Mouse (Mus musculus) embryonic facial prominence, embryonic 12.5 days (tissue): ENCODE measurements around the gene Map2k7. TPM values are rescaled to one million over a fixed set of nuclear protein-coding genes. Genes with fewer than 3 reads are reported as not detected.
"Not testable (repeated sequence)": the region's sequence is repeated elsewhere in the genome, so short reads cannot be mapped to it uniquely, and the experiment has no call there.

Experiments
- ATAC-seq: fragments of 200-750 bp; cut with Nextera tagmentation; 2 replicates; pipeline ENCODE4 v1.8.0; 2017; ENCODE audit not compliant: insufficient number of reproducible peaks, insufficient read depth, low FRiP score, low TSS enrichment
- H3K27ac ChIP-seq: fragments of 300-500 bp; sonication (generic); 2 replicates; pipeline ENCODE4 v1.5.1; 2016; ENCODE audit warnings: mild to moderate bottlenecking
- H3K27me3 ChIP-seq: fragments of 300-500 bp; sonication (generic); 2 replicates; pipeline ENCODE4 v1.6.1; 2016; ENCODE audit warnings: mild to moderate bottlenecking, moderate library complexity
- H3K36me3 ChIP-seq: fragments of 300-500 bp; sonication (generic); 2 replicates; pipeline ENCODE4 v1.6.1; 2016; ENCODE audit warnings: mild to moderate bottlenecking
- H3K4me1 ChIP-seq: fragments of 300-500 bp; sonication (generic); 2 replicates; pipeline ENCODE4 v1.6.1; 2016
- H3K4me2 ChIP-seq: fragments of 300-500 bp; sonication (generic); replicated peaks from 2 replicates; pipeline ENCODE4 v1.6.1; 2016; ENCODE audit warnings: mild to moderate bottlenecking, moderate library complexity
- H3K4me3 ChIP-seq: fragments of 300-500 bp; sonication (generic); 2 replicates; pipeline ENCODE4 v1.5.1; 2016; ENCODE audit warnings: mild to moderate bottlenecking
- H3K9ac ChIP-seq: fragments of 300-500 bp; sonication (generic); 2 replicates; pipeline ENCODE4 v1.6.1; 2016; ENCODE audit warnings: mild to moderate bottlenecking, moderate library complexity
- H3K9me3 ChIP-seq: fragments of 300-500 bp; sonication (generic); 2 replicates; pipeline ENCODE4 v1.6.1; 2016; ENCODE audit warnings: mild to moderate bottlenecking, moderate library complexity
- WGBS: fragments of 180-500 bp; shearing (Covaris S2); methylation state at CpG from one replicate; pipeline ENCODE4 v1.1.7; 2016; 5-methylcytosine and 5-hydroxymethylcytosine counted together
- polyA plus RNA-seq: library from polyadenylated mRNA; unstranded; fragments of >200 nt; fragmentation: Nextera tagmentation; extraction: Ambion mirVana; gene quantifications from 2 replicates; pipeline ENCODE4 v1.2.1, GENCODE M21; 2016

Map2k7 gene
- polyA plus RNA-seq, 1 experiment from 2014 or later, result 40.1 TPM

DNA sequence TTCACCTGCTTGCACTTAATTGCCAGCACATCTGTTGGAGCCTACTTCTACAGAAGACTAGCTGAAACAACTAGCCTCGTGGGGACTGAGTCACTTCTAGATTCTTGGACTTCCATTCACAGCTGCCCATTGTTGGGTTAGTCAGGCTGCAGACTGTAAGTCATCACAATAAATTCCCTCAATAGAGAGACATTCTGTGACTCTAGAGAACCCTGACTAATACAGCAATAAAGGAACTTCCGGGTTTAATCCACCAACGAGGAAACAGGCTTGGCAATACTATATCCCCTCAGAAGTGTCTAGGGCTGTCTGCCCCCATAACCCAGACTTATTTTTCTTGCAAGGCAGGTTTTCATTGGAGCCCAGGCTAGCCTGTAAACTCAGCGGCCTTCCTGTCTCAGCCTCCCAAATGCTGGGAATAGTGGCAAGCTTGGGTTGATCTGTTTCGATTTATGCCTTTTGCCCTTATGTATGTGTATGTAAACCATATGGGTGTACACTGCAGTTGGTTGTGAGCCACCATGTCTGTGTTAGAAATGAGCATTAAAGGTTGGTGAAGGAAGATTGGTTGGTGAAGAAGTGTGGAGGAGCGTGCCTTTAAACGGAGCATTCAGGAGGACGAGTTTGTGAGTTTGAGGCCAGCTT lies 13.7 kb downstream of the Map2k7 start:
- H3K27ac ChIP-seq, result 0 out of 2 replicates have a peak overlapping the region, but pooled peaks have one; percentile 94
- WGBS, result 46% methylated on average over 8 of the region's 8 CpGs
- H3K27me3 ChIP-seq, result no peaks in the 10 kb centered on the region
- no peaks in the 10 kb centered on the region for H3K9me3 ChIP-seq
- no peak for ATAC-seq
- peak overlapping the region; percentile 85; the same call in 1 of the 2 replicates for H3K9ac ChIP-seq
- peaks cover 55% of the 10 kb centered on the region for H3K36me3 ChIP-seq
- H3K4me2 ChIP-seq, result peak overlapping the region; percentile 77
- peaks cover 34% of the 10 kb centered on the region for H3K4me1 ChIP-seq
- H3K4me3 ChIP-seq, result peak overlapping the region; percentile 82

DNA sequence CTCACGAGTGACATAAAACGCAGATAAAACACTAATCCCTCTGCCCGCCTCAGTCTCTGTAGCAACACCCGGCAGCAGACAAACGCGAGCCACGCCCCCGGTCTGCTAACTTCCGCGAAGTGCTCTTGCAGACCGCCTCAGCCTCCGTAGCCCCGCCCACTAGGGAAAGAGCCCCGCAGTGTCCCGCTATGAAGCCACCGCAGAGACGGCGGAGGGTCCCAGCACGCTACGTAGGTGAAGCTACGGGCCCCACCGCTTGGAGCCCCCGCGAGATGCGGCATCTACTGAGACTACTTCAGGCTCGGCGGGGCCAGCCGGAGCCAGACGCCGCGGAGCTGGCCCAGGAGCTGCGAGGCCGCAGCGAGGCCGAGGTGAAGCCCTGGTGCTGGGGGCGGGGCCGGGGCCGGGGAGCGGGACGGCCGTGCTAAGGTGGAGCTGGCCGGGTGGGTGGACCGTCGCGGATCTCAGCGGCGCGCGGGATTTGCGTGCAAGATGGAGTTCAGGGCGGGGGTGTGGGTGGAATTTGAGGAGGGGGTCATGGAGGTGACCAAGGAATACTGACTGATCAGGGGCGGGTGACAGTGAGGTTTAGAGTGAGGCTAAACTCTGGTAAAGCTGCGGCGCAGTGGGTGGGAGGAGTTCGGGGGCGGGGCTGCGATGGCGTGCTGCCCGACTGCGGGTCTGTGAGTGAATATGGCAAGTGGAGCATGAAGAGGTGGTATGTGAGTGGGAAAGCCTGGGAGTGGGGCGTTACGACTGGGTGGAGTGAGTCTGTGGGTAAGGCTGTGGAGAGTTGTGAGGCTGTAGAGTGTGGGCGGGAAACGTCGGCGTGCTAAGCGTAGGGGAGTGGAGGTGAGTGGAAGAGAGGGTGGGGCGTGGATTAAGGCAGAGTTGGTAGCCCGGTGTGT lies 14.6 kb downstream of the Map2k7 start, which contains the start of gene Snapc2:
Gene Snapc2 (plus strand): TSS at position 147 of the 908 bp plus-strand sequence.
- peak; percentile 80 for ATAC-seq
- 1% methylated on average over 69 of the region's 69 CpGs for WGBS
- peak within 1 kb of the TSS; percentile 94 for H3K27ac ChIP-seq

DNA sequence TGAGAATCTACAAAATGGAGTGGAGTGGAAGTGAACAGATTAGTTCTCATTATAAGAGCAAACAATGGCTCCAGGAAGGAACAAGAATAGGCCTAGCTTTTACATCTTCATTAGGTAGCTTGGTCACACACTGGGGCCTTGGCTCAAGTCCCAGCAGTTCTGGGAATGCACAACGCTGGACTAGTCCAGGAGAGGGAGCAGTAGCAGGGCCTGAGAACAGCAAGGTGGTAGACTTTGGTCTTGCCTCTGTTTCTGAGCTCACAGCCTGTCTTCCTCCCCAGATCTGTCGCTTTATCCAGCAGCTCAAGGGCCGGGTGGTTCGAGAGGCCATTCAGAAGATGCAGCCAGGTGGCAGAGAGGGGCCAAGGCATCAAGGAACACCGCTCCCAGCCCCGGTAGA lies 15.5 kb downstream of the Map2k7 start:
- peaks cover 37% of the 10 kb centered on the region for H3K4me1 ChIP-seq
- no peak overlapping the region for H3K9ac ChIP-seq
- H3K9me3 ChIP-seq, result no peaks in the 10 kb centered on the region
- H3K27ac ChIP-seq, result 0 out of 2 replicates have a peak overlapping the region, but pooled peaks have one; percentile 30
- peaks cover 42% of the 10 kb centered on the region for H3K36me3 ChIP-seq
- no peaks in the 10 kb centered on the region for H3K27me3 ChIP-seq
- H3K4me2 ChIP-seq, result peak overlapping the region; percentile 77
- no peak for ATAC-seq
- 65% methylated on average over 6 of the region's 6 CpGs for WGBS
- H3K4me3 ChIP-seq, result peak overlapping the region; percentile 82

More for the DNA sequence above, 14.6 kb downstream of the Map2k7 start, which contains the start of gene Snapc2:
- Histone ChIP-seq H3K4me1 (peaks cover 44% of the 10 kb centered on the region), H3K4me3 (peak within 1 kb of the TSS; percentile 82), H3K4me2 (peak within 1 kb of the TSS; percentile 77), H3K27me3 (no peaks in the 10 kb centered on the region), H3K9ac (peak within 1 kb of the TSS; percentile 85), H3K36me3 (peaks cover 49% of the 10 kb centered on the region), H3K9me3 (no peaks in the 10 kb centered on the region)

DNA sequence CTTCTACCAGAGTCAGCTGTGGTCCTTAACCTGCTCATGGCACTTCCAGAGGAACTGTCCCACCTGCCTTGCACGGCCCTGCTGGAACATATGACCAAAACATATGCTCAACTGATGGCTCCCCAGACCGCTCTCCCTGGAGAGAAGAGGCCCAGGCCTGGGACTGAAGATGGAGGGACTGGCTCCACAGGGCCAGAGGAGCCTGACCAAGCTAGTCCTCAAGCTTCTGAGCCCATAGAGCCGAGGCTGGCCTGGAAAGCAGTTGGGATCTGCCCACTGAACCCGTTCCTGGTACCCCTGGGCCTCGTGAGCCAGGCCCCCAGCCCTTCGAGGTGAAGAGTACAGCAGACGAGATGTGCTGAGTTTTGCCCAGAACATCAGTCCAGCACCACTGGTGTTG lies 16.9 kb downstream of the Map2k7 start:
- Histone ChIP-seq H3K4me1 (peaks cover 32% of the 10 kb centered on the region), H3K36me3 (peaks cover 43% of the 10 kb centered on the region)
- H3K27ac ChIP-seq, ATAC-seq, H3K4me3 ChIP-seq, H3K9me3 ChIP-seq, H3K9ac ChIP-seq, H3K4me2 ChIP-seq, H3K27me3 ChIP-seq: not testable (repeated sequence)
- 92% methylated on average over 7 of the region's 7 CpGs for WGBS

DNA sequence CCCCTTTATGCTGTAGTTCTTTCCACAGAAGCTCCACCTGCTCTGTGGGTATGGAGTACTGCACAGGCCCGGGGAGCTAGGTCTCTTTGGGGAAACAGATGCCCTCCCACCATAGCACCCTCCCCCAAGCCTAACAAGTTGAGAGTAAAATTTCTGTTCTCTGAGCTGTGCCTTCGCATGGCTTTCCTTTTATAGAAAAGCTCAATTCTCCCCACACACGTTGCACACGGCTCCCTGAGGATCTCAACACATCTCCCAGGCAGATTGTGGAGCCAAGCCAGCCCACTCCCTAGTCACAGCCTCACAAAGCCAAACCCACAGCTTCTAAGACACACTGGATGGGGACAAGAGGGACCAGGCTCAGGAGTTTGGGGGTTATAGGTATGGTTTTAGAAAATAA lies 18.4 kb downstream of the Map2k7 start:
- H3K36me3 ChIP-seq, result peaks cover 58% of the 10 kb centered on the region
- WGBS, result 65% methylated on average over 4 of the region's 4 CpGs
- H3K4me2 ChIP-seq, result peak overlapping the region; percentile 58
- no peak overlapping the region for H3K27ac ChIP-seq
- H3K9me3 ChIP-seq, result no peaks in the 10 kb centered on the region
- H3K27me3 ChIP-seq, result no peaks in the 10 kb centered on the region
- peak overlapping the region; percentile 7; the same call in 1 of the 2 replicates for H3K4me3 ChIP-seq
- H3K9ac ChIP-seq, result peak overlapping the region; percentile 89; the same call in 1 of the 2 replicates
- peaks cover 28% of the 10 kb centered on the region for H3K4me1 ChIP-seq
- no peak for ATAC-seq

DNA sequence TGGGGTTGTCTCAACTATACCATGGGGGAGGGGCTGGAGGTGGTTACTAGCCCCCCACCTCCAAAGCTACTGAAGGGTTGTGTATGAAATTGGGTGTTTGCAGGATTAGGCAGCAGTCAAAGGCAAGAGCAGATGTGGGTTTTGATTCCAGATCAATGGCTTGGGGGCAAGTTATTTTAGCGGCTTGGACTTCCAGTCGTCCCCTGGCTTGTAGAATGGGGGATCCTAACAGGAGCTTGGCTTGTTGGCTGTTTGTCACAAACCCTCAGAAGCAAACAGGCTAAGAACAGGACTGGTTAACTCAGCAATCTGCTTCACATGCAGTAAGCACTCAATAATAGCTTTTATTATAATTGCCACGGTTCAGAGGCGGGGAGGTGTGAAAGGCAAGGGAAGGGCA lies 18.8 kb downstream of the Map2k7 start:
- Histone ChIP-seq H3K9me3 (no peaks in the 10 kb centered on the region), H3K27ac (no peak overlapping the region), H3K9ac (peak overlapping the region; percentile 89), H3K4me2 (peak overlapping the region; percentile 58), H3K4me1 (peaks cover 28% of the 10 kb centered on the region), H3K4me3 (peak overlapping the region; percentile 88), H3K36me3 (peaks cover 62% of the 10 kb centered on the region), H3K27me3 (no peaks in the 10 kb centered on the region)
- no peak for ATAC-seq
- WGBS, result 77% methylated on average over 4 of the region's 4 CpGs

DNA sequence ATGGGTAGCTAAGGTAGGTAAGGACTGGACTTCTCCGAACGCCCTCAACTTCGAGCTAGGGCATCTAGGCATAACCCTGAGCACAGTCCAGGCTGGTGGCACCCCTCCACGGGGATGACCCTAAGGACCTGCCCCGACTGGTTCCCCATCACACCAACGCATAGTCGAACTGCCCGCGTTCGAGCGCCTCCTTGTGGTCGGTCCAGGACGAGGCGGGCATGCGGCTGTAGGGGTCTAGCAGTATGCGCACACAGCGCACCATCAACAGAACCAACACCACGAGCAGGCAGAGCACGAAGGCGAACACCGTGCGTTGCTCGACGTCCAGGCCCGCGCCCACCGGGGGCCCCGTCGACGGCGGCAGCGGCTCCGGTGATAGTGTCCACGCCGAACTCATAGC lies 19.7 kb downstream of the Map2k7 start:
- H3K4me1 ChIP-seq, result peaks cover 28% of the 10 kb centered on the region
- peak; percentile 54 for ATAC-seq
- peak overlapping the region; percentile 92 for H3K27ac ChIP-seq
- peak overlapping the region; percentile 58 for H3K4me2 ChIP-seq
- H3K9me3 ChIP-seq, result no peaks in the 10 kb centered on the region
- peak overlapping the region; percentile 89 for H3K9ac ChIP-seq
- WGBS, result 1% methylated on average over 34 of the region's 35 CpGs
- no peaks in the 10 kb centered on the region for H3K27me3 ChIP-seq
- peaks cover 71% of the 10 kb centered on the region for H3K36me3 ChIP-seq
- peak overlapping the region; percentile 88 for H3K4me3 ChIP-seq

DNA sequence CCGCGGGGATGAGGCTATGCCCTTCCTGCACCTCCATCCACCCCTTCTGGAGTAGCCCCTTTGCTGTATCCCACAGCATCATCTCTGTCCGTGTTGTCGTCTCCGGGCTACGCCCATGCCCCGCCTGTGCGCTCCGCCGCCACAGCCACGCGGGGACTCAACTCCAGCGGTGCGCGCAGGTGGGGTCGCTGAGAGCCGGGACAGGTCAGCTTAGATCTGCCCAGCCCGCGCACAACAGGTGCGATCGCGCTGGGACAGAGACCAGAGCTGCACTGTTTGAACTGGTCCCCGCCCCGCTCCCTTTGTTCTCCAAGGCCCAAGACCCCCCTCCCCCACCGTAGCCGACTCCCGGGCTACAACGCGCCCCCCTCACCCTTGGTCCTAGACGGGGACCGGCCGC lies 20.1 kb downstream of the Map2k7 start:
- H3K36me3 ChIP-seq, result peaks cover 74% of the 10 kb centered on the region

DNA sequence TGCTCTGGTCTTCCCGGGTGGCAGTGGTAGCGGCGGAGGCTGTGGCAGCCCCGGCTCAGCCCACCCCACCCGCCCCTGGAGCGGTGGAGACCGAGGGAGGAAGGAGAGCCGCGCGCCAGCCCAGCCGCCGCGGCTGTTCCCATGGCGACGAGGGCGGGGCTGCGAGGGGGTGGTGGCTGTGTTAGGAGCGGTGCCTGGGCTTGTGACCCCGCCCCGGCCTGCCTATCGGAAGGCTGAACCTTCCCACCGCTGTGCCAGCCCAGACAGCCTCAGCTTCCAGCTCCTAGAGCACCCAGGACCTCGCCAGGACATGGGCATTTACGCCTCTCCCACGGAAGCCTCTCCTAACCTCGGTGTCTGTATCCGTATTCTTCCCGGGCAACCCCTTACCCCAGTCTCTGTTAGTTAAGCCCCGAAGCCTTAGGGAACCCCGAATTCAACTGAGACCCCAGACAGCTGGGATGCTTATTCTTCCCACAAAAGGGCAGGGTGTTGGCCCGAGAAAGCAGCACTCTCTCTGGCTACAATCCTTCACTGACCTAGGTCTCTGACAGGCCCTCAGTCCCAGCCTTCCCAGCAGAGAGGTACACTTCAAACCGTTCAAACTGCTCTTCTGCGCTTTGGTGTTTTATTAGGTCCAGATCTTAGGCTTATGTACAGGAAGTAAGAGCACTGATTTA lies 20.7 kb downstream of the Map2k7 start, which contains the start of gene Ctxn1:
Gene Ctxn1 (minus strand): TSS at position 150 of the 680 bp plus-strand sequence.
- H3K27me3 ChIP-seq, result no peaks in the 10 kb centered on the region
- H3K36me3 ChIP-seq, result peaks cover 79% of the 10 kb centered on the region
- peak within 1 kb of the TSS; percentile 58 for H3K4me2 ChIP-seq
- peak within 1 kb of the TSS; percentile 92 for H3K27ac ChIP-seq
- peak within 1 kb of the TSS; percentile 89 for H3K9ac ChIP-seq
- peaks cover 22% of the 10 kb centered on the region for H3K4me1 ChIP-seq
- WGBS, result 9% methylated on average over 17 of the region's 33 CpGs
- peak; percentile 88 for ATAC-seq
- H3K4me3 ChIP-seq, result peak within 1 kb of the TSS; percentile 88
- H3K9me3 ChIP-seq, result no peaks in the 10 kb centered on the region

More for the DNA sequence above, 20.1 kb downstream of the Map2k7 start:
- Histone ChIP-seq H3K4me1 (peaks cover 26% of the 10 kb centered on the region), H3K9ac (peak overlapping the region; percentile 89), H3K9me3 (no peaks in the 10 kb centered on the region), H3K27ac (peak overlapping the region; percentile 92), H3K27me3 (no peaks in the 10 kb centered on the region), H3K4me2 (peak overlapping the region; percentile 58), H3K4me3 (peak overlapping the region; percentile 88)
- WGBS, result under 1% methylated on average over 32 of the region's 32 CpGs
- peak; percentile 64 for ATAC-seq

DNA sequence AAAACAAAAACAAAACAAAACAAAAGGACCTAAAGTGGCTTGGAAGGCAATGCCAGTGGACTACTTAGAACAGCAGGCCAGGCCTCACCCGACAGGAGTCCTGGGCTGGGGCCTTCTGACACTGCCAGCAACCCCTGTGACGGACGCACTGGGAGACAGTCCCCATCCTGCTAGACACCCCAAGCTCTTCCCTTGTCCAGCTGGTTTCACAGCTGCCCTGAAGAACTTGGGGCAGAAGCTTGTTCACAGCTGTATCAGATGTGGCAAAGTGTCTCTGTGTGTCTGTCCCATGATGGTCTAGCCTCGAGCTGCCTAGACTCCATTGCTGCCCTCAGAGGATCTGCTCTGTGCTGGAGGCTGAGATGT lies 21.2 kb downstream of the Map2k7 start:
- 0 out of 2 replicates have a peak overlapping the region, but pooled peaks have one; percentile 58 for H3K4me2 ChIP-seq
- H3K9me3 ChIP-seq, result no peaks in the 10 kb centered on the region
- peak overlapping the region; percentile 92 for H3K27ac ChIP-seq
- no peak overlapping the region for H3K4me3 ChIP-seq
- H3K27me3 ChIP-seq, result no peaks in the 10 kb centered on the region
- ATAC-seq, result no peak
- 86% methylated on average over 4 of the region's 4 CpGs for WGBS
- H3K36me3 ChIP-seq, result peaks cover 79% of the 10 kb centered on the region
- peak overlapping the region; percentile 89; the same call in 1 of the 2 replicates for H3K9ac ChIP-seq
- H3K4me1 ChIP-seq, result peaks cover 20% of the 10 kb centered on the region
